Mouse (Mus musculus) E14TG2a.4 (cell line): Measurements from ENCODE around the gene Cfap221.

Source experiments
- CTCF ChIP-seq: conservative IDR thresholded peaks from 2 replicates; pipeline ENCODE4 v1.5.1; 2014; ENCODE audit warnings: low read length
- NANOG ChIP-seq: IDR thresholded peaks from 2 replicates; pipeline ENCODE4 v1.6.1; 2014; ENCODE audit warnings: borderline replicate concordance, low read length, mixed read lengths
- POU5F1 ChIP-seq: IDR thresholded peaks from 2 replicates; pipeline ENCODE4 v1.6.1; 2014; ENCODE audit warnings: low read length, borderline replicate concordance

DNA sequence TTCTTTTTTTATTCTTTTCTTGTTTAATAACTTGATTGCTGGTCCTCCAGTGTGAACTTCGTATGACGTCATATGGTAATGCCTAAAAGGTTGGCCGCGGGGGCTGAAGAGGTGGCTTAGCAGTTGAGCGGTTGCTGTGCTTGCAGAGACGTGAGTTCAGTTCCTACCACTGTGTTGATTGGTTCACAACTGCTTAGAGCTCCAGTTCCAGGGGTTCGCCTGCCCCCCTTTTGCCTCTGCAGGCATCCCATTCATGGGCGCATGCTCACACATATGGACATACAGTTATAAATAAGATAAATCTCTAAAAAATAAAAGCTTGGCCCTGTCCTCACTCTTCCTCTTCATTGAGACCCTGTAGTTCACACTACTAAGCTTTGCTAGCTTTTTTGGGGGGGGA lies 46.9 kb downstream of the Cfap221 start:
- TF ChIP-seq CTCF (no peak), NANOG (no peak), POU5F1 (no peak)
